Mouse (Mus musculus) thymus, adult 2 months (tissue): ENCODE data around the gene Hes1. TPM values are rescaled to one million over a fixed set of nuclear protein-coding genes. Genes with fewer than 3 reads are reported as not detected.

Experiments
- DNase-seq: peaks from one replicate; pipeline ENCODE4 v3.0.0; 2021
- H3K27ac ChIP-seq: fragments of 200-500 bp; 2 replicates; pipeline ENCODE4 v1.5.1; 2012; ENCODE audit warnings: low read length, control low read depth; ENCODE audit not compliant: control insufficient read depth, insufficient read depth
- H3K27me3 ChIP-seq: fragments of 200-500 bp; 2 replicates; pipeline ENCODE4 v1.6.1; 2012; ENCODE audit warnings: mild to moderate bottlenecking, low read length, moderate library complexity, mixed read lengths; ENCODE audit not compliant: control insufficient read depth, insufficient read depth
- H3K36me3 ChIP-seq: fragments of 200-500 bp; 2 replicates; pipeline ENCODE4 v1.6.1; 2012; ENCODE audit warnings: mild to moderate bottlenecking, low read length, moderate library complexity; ENCODE audit not compliant: control insufficient read depth, insufficient read depth
- H3K4me1 ChIP-seq: fragments of 200-500 bp; replicated peaks from 2 replicates; pipeline ENCODE4 v1.6.1; 2012; ENCODE audit warnings: low read length; ENCODE audit not compliant: control insufficient read depth, insufficient read depth
- H3K4me3 ChIP-seq: fragments of 200-500 bp; 2 replicates; pipeline ENCODE4 v1.5.1; 2012; ENCODE audit warnings: mild to moderate bottlenecking, low read length, control low read depth, moderate library complexity; ENCODE audit not compliant: control insufficient read depth, insufficient read depth
- CTCF ChIP-seq: fragments of 200-500 bp; IDR thresholded peaks from 2 replicates; pipeline ENCODE4 v1.5.1; 2012; ENCODE audit warnings: mild to moderate bottlenecking, control low read depth, low read length, moderate library complexity, borderline replicate concordance; ENCODE audit not compliant: control insufficient read depth, poor library complexity, insufficient read depth; ENCODE audit errors: extremely low read depth
- POLR2A ChIP-seq: fragments of 200-500 bp; IDR thresholded peaks from 2 replicates; pipeline ENCODE4 v1.6.1; 2012; ENCODE audit warnings: mild to moderate bottlenecking, low read length, control low read depth, moderate library complexity; ENCODE audit not compliant: control insufficient read depth, poor library complexity, insufficient read depth; ENCODE audit errors: extremely low read depth
- WGBS: fragments of 180-500 bp; shearing (Covaris S2); methylation state at CpG from one replicate; pipeline ENCODE4 v1.1.7; 2018; 5-methylcytosine and 5-hydroxymethylcytosine counted together
- polyA plus RNA-seq: library from polyadenylated mRNA; depleted of rRNA; stranded (reverse); fragments of >200 nt; gene quantifications from 2 replicates; pipeline ENCODE4 v1.2.3, GENCODE M21; 2012

Hes1 gene
- polyA plus RNA-seq, 1 experiment: 33.4 TPM

DNA sequence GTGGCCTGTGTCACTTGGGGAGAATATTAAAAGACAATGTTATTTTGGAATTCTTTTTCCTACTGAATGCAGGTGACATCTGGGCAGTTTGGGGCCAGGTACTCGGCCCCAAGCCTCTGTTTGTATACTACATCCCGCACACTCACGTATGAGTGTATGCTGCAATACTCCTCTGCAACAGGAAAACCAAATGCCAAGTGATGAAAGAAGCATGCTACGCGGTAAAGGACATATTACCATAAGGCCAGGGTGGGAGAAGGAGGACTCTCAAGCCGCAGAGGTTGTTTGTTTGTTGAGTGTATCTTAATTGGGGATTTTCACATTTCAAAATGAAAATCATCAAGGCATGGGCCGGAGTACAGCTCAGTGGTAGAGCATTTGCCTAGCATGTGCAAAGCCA, 17.2 kb upstream of the Hes1 start:
- TF ChIP-seq CTCF (no peak), POLR2A (no peak)
- DNase-seq: no peak
- WGBS: 93% methylated on average over 7 of the region's 7 CpGs
- Histone ChIP-seq H3K27me3 (no peaks in the 10 kb centered on the region), H3K27ac (no peak overlapping the region), H3K4me1 (0 out of 2 replicates have a peak, but pooled peaks cover 4% of the 10 kb centered on the region), H3K4me3 (no peak overlapping the region), H3K36me3 (no peaks in the 10 kb centered on the region)

- H3K27me3 ChIP-seq: no peaks in the 10 kb centered on the region
- H3K27ac ChIP-seq: no peak overlapping the region
- no peak for DNase-seq
- no peaks in the 10 kb centered on the region for H3K36me3 ChIP-seq
- H3K4me1 ChIP-seq: 0 out of 2 replicates have a peak, but pooled peaks cover 4% of the 10 kb centered on the region
- 85% methylated on average over 11 of the region's 11 CpGs for WGBS
- no peak overlapping the region for H3K4me3 ChIP-seq
- TF ChIP-seq CTCF: no peak
- no peak for TF ChIP-seq POLR2A
Measured at GRCm38 (mm10) chr16:30047421-30047831, 16.8 kb upstream of the Hes1 start.

DNA sequence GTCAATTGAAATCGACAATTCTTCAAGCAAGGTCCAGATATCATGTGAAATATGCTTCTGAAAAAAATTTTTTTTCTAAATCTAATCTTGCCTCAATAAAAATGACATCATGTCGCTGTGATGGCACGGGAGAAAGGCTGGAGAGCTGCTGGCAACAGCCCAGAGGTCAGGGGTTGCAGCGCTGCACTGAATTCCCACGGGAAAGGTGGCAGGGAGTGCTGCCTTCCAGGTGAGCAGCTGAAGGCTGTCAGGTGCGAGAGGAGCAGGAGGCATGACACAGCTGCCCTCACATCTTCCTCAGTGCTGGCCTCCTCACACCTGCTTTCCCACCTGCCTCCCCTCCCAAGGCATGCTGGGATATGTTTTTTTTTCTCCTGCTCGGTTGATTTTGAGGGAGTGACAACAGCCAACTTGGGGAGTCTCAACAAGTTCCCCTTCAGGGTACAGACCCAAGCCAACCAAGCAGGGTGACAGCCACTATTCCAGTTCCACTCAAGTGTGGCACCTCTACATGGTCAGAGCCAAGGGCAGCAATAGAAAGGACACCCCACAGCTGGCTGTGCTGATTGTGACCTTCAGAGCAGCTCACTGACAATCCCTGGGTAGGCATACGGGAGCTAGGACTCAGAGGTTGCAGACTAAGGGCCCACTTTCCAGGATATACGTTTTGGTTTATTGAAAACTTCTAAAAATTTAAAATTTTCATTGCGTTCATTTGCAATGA, 13.3 kb upstream of the Hes1 start:
- TF ChIP-seq POLR2A: no peak
- TF ChIP-seq CTCF: no peak
- Histone ChIP-seq H3K27ac (no peak overlapping the region), H3K4me1 (0 out of 2 replicates have a peak, but pooled peaks cover 4% of the 10 kb centered on the region), H3K4me3 (no peak overlapping the region), H3K36me3 (no peaks in the 10 kb centered on the region), H3K27me3 (no peaks in the 10 kb centered on the region)
- no peak for DNase-seq
- WGBS: 75% methylated on average over 10 of the region's 10 CpGs

GRCm38 (mm10) chr16:30052271-30052670, 11.9 kb upstream of the Hes1 start:
- H3K27ac ChIP-seq: no peak overlapping the region
- 0 out of 2 replicates have a peak, but pooled peaks cover 4% of the 10 kb centered on the region for H3K4me1 ChIP-seq
- H3K4me3 ChIP-seq: no peak overlapping the region
- no peak for TF ChIP-seq POLR2A
- TF ChIP-seq CTCF: no peak
- whole genome bisulfite sequencing: 95% methylated on average over 2 of the region's 2 CpGs
- no peak for DNase-seq
- no peaks in the 10 kb centered on the region for H3K27me3 ChIP-seq
- no peaks in the 10 kb centered on the region for H3K36me3 ChIP-seq

- Histone ChIP-seq H3K27ac (no peak overlapping the region), H3K36me3 (no peaks in the 10 kb centered on the region), H3K4me3 (no peak overlapping the region), H3K4me1 (0 out of 2 replicates have a peak, but pooled peaks cover 4% of the 10 kb centered on the region), H3K27me3 (no peaks in the 10 kb centered on the region)
- DNase-seq: no peak
- WGBS: 92% methylated on average over 16 of the region's 16 CpGs
- TF ChIP-seq CTCF: no peak
Measured at GRCm38 (mm10) chr16:30052839-30053511, 11.2 kb upstream of the Hes1 start.

DNA sequence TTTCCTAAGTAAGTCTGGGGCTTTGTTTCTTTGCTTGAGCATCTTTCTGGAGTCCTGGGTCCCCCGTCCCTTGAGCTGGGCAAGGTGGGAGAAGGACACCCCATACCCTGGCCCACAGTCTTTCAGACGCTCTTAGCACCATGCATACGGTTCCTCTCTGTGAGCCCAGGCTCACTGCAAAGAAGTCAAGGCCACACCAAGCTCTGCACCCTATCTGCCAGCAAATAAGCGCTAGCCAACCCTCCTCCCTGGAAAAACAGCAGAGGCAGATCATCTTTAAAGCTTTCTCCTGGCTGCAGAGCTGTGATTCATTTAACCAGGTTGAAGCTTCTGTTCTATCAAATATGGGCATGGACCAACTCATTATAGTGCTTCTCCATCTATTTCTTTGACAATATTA, 9.6 kb upstream of the Hes1 start:
- no peak for DNase-seq
- no peak overlapping the region for H3K4me3 ChIP-seq
- H3K4me1 ChIP-seq: 0 out of 2 replicates have a peak, but pooled peaks cover 4% of the 10 kb centered on the region
- no peaks in the 10 kb centered on the region for H3K36me3 ChIP-seq
- 96% methylated on average over 4 of the region's 4 CpGs for WGBS
- no peak for TF ChIP-seq POLR2A
- TF ChIP-seq CTCF: no peak
- H3K27me3 ChIP-seq: no peaks in the 10 kb centered on the region
- no peak overlapping the region for H3K27ac ChIP-seq

- no peaks in the 10 kb centered on the region for H3K36me3 ChIP-seq
- H3K4me1 ChIP-seq: 0 out of 2 replicates have a peak, but pooled peaks cover 4% of the 10 kb centered on the region
- H3K4me3 ChIP-seq: no peak overlapping the region
- H3K27ac ChIP-seq: no peak overlapping the region
- no peaks in the 10 kb centered on the region for H3K27me3 ChIP-seq
- WGBS: 80% methylated on average over 10 of the region's 10 CpGs
- DNase-seq: no peak
- TF ChIP-seq CTCF: no peak
- no peak for TF ChIP-seq POLR2A
Measured at GRCm38 (mm10) chr16:30055361-30055889, 8.8 kb upstream of the Hes1 start.
